Mouse (Mus musculus): Measurements from ENCODE around the gene Snapc3.
"Not testable (repeated sequence)": the region's sequence is repeated elsewhere in the genome, so short reads cannot be mapped to it uniquely, and the experiment has no call there.

Snapc3 gene

DNA sequence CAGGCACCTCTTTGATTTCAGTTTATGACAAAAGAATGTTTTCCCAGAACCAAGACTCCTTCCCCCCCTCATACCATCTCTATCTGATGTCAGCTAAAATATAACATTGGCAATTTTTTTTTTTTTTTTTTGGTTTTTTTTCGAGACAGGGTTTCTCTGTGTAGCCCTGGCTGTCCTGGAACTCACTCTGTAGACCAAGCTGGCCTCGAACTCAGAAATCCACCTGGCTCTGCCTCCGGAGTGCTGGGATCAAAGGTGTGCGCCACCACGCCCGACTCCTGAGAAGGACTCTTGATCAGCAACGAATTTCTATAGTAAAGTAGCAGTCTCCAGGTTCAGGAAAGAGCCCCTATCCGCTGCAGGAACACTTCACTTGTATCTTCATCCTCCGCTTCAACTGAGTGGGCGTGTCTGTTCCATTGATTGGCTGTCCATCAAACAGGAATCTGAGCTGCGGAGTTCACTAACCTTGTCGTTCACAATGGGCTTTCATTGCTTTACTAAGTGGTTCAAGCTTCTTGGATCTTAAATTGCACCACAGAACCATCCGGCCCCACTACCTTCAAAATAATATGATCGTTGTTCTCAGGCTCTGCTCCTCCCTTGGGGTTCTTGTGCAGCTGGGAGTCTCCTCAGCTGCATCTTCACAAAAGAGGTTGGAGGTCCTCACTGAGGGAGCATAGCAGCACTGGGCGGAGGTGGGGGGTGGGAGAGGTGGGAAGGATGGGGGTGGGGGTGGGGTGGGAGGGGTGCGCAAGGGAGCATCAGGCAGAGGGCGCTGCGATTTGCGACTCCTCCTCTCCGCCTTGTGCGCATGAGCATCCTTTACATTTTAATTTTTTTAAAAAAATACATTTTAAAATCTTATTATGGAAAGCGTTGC, 82.9 kb downstream of the Snapc3 start:
- no peak for DNase-seq (ENCODE audit: low read depth, low spot score)

GRCm38 (mm10) chr4:83501037-83501430, 83.5 kb downstream of the Snapc3 start:
- DNase-seq (ENCODE audit: low read depth, low spot score) = no peak

DNA sequence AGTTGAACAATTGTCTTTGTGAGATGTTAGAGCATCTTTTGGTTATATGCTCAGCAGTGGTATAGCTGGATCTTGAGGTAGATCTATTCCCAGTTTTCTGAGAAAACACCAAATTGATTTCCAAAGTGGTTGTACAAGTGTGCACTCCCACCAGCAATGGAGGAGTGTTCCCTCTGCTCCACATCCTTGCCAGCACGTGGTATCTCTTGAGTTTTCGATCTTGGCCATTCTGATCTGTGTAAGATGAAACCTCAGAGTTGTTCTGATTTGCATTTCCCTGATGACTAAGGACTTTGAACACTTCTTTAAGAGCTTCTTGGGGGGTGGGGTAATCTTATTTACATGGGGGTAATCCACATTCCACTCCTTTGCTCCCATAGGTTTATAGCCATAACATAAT, 92.1 kb downstream of the Snapc3 start:
- no peak for DNase-seq (ENCODE audit: low read depth, low spot score)

DNA sequence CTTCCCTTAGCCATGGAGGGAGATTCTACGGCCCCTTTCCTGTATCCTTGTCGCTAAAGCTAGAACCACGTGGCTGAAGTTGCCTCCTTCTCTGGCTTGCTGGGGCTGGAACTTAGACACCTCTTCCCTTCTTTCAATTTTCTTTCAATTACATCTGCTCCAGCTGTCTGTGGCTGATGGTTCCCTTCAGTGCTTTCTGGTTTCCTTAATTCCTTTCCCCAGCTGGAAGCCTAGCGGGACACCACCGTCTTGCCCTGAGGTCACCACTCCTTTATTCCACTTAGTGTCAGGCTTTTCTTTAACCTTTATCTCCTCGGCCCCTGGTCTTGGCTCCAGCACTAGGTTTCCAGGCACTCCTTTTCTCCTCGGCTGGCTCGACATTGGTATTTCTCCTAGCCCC, 93.6 kb downstream of the Snapc3 start:
- DNase-seq (ENCODE audit: low read depth, low spot score) = no peak

GRCm38 (mm10) chr4:83512217-83512616, 94.7 kb downstream of the Snapc3 start:
- no peak for DNase-seq (ENCODE audit: low read depth, low spot score)

GRCm38 (mm10) chr4:83512644-83513043, 95.1 kb downstream of the Snapc3 start:
- no peak for DNase-seq (ENCODE audit: low read depth, low spot score)

- no peak for DNase-seq (ENCODE audit: low read depth, low spot score)
Observed at GRCm38 (mm10) chr4:83514183-83514582, 96.7 kb downstream of the Snapc3 start.

DNA sequence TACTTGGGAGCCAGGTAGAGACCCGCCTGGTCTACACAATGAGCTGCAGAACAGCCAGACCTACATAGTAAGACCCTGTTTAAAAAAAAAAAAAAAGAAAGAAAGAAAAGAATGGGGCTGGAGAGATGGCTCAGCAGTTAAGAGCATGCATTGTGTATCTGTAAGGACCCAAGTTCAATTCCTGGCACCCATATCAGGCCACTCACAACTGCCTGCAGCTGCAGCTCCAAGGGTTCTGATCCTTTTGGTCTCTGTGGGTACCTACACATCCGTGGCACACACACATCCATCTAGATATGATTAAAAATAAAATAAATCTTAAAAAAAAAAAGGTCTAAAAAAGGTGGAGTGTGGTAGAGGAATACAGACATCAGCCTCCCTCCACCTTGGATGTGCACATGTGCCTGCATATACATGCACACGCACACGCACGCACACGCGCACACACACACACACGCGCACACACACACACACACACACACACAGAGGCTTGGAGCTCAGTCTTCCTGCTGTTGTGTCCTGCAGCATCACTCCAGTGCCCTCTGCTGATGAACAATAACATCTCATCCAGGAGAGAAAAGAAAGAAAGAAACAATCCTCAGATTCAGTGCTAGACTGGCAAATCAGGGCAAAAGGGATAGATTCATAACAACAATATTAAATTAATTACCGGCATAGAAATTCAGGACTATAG, 97.6 kb downstream of the Snapc3 start:
- DNase-seq (ENCODE audit: low read depth, low spot score) = no peak

DNA sequence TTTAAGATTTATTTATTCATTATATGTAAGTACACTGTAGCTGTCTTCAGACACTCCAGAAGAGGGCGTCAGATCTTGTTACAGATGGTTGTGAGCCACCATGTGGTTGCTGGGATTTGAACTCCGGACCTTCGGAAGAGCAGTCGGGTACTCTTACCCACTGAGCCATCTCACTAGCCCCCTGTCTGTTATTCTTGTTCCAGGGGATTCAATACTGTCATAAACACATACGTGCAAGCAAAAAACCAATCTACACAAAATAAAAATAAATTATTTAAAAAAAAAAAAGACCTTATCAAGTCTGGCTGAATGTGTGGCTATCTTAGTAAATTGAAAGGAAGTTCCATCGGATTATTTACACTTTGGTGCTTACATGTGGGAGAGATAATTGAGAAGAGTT, 98.6 kb downstream of the Snapc3 start:
- DNase-seq (ENCODE audit: low read depth, low spot score) = not testable (repeated sequence)

Measured in retina, adult 2 months (tissue).